31 mouse cellular contexts compared by ENCODE assay signal in genomic region chr9:38591056-38591455, GRCm38 (mm10). TPM values are rescaled to one million over a fixed set of nuclear protein-coding genes. Genes with fewer than 3 reads are reported as not detected.
DNase-seq lines count a peak whose midpoint lies in the region; ATAC-seq and TF ChIP-seq lines count a peak whose summit lies in the region.
"Had no signal": no experiment of that assay in that cellular context is flagged by ENCODE, and none has a peak within 500 bp of the region (broad histone marks: within the 10 kb centered on the region; RNA-seq: fewer than 3 reads in every experiment).

No protein-coding gene starts in this region.

- no peak for ATAC-seq in hindbrain, postnatal 0 days
- no peak for ATAC-seq in liver, postnatal 0 days
- ATAC-seq in midbrain, postnatal 0 days (ENCODE audit: low FRiP score), result no peak
- ATAC-seq in forebrain, embryonic 11.5 days (replicated peaks; ENCODE audit: low FRiP score), result no peak
- ATAC-seq: activated CD4-positive, CD25-positive, alpha-beta regulatory T cell, adult 4 months; CD4-positive, CD25-positive, alpha-beta regulatory T cell, adult 4 months; Patski had no signal

- TF ChIP-seq EP300 in liver, postnatal 0 days (IDR thresholded peaks at IDR 0.05; ENCODE audit: low read depth), result no peak

- H3K4me3 ChIP-seq in ES-E14 (ENCODE audit: insufficient read depth in 1 of 2, low read depth in 1 of 2, low read length in 2 of 2, poor library complexity in 1 of 2, severe bottlenecking in 1 of 2), result no peak overlapping the region
- H3K4me3 ChIP-seq in hindbrain, postnatal 0 days (ENCODE audit: low read length), result no peak overlapping the region
- H3K4me3 ChIP-seq in liver, postnatal 0 days (ENCODE audit: low read depth, low read length), result no peak overlapping the region
- no peak overlapping the region for H3K4me3 ChIP-seq in midbrain, postnatal 0 days (ENCODE audit: low read depth, low read length)
- no peak overlapping the region for H3K4me3 ChIP-seq in forebrain, embryonic 11.5 days (ENCODE audit: low read depth, low read length)

- H3K36me3 ChIP-seq in ES-E14 (ENCODE audit: control insufficient read depth, insufficient read depth, low read length, poor library complexity, severe bottlenecking), result no peaks in the 10 kb centered on the region
- no peaks in the 10 kb centered on the region for H3K36me3 ChIP-seq in hindbrain, postnatal 0 days (ENCODE audit: insufficient read depth, low read length)
- no peaks in the 10 kb centered on the region for H3K36me3 ChIP-seq in liver, postnatal 0 days (replicated peaks; ENCODE audit: insufficient read depth, low read length)
- no peaks in the 10 kb centered on the region for H3K36me3 ChIP-seq in midbrain, postnatal 0 days (ENCODE audit: insufficient read depth, low read length)
- H3K36me3 ChIP-seq in forebrain, embryonic 11.5 days (ENCODE audit: control insufficient read depth, insufficient read depth, low read length), result no peaks in the 10 kb centered on the region
- H3K36me3 ChIP-seq: G1E had no signal

- TF ChIP-seq CTCF in hindbrain, postnatal 0 days (IDR thresholded peaks at IDR 0.05; ENCODE audit: low read depth), result no peak
- no peak for TF ChIP-seq CTCF in liver, postnatal 0 days (IDR thresholded peaks at IDR 0.05; ENCODE audit: low read depth)
- no peak for TF ChIP-seq CTCF in midbrain, postnatal 0 days (IDR thresholded peaks at IDR 0.05)

- in situ Hi-C loops in ES-E14 (cut with MboI; ENCODE audit: low sequenced_read_pairs in 2 of 2, unreplicated experiment in 2 of 2), result no loop called here

- no peaks in the 10 kb centered on the region for H3K9me3 ChIP-seq in ES-E14 (ENCODE audit: control insufficient read depth, insufficient read depth, low read depth, low read length)
- no peaks in the 10 kb centered on the region for H3K9me3 ChIP-seq in hindbrain, postnatal 0 days (ENCODE audit: low read length)
- H3K9me3 ChIP-seq in liver, postnatal 0 days (ENCODE audit: low read length), result no peaks in the 10 kb centered on the region
- H3K9me3 ChIP-seq in midbrain, postnatal 0 days (ENCODE audit: low read length), result no peaks in the 10 kb centered on the region
- no peaks in the 10 kb centered on the region for H3K9me3 ChIP-seq in forebrain, embryonic 11.5 days (ENCODE audit: control insufficient read depth, low read length)
- H3K9me3 ChIP-seq: G1E had no signal

- H3K9ac ChIP-seq in ES-E14 (ENCODE audit: insufficient read depth, low read depth, low read length, poor library complexity, severe bottlenecking), result no peak overlapping the region
- no peak overlapping the region for H3K9ac ChIP-seq in hindbrain, postnatal 0 days (replicated peaks; ENCODE audit: low read length)
- H3K9ac ChIP-seq in liver, postnatal 0 days (replicated peaks), result no peak overlapping the region
- no peak overlapping the region for H3K9ac ChIP-seq in midbrain, postnatal 0 days (replicated peaks; ENCODE audit: low read length, poor library complexity, severe bottlenecking)
- no peak overlapping the region for H3K9ac ChIP-seq in forebrain, embryonic 11.5 days (ENCODE audit: low read length)

- DNase-seq in ES-CJ7 (ENCODE audit: low read depth, low spot score), result peak; percentile 67
- DNase-seq in ES-E14 (ENCODE audit: low read depth, low spot score), result peak; percentile 16
- peak; percentile 67 for DNase-seq in R1 (ENCODE audit: low read depth, low spot score)
- DNase-seq in ZHBTc4 (ENCODE audit: low read depth, low spot score), result peak; percentile 19
- no peak for DNase-seq in hindbrain, postnatal 0 days (ENCODE audit: low spot score)
- no peak for DNase-seq in liver, postnatal 0 days
- DNase-seq in midbrain, postnatal 0 days (ENCODE audit: low spot score), result no peak
- no peak for DNase-seq in forebrain, embryonic 11.5 days (ENCODE audit: low spot score)
- DNase-seq: adrenal gland, adult 2 months; adrenal gland, adult 8-10 months; adrenal gland, postnatal 10 days; adrenal gland, postnatal 14 days; adrenal gland, postnatal 25 days; adrenal gland, postnatal 36 days; B cell, adult 2 months; cerebellum, adult 11 months; cerebellum, adult 11-12 months; cerebellum, adult 18-20 months; cerebellum, adult 2 months; cerebellum, adult 8-10 months; cerebellum, adult 9-10 months had no signal

- H3K4me1 ChIP-seq in ES-E14 (ENCODE audit: control insufficient read depth in 2 of 2, insufficient read depth in 2 of 2, low read length in 2 of 2, poor library complexity in 1 of 2), result no peaks in the 10 kb centered on the region
- H3K4me1 ChIP-seq in hindbrain, postnatal 0 days (ENCODE audit: insufficient read depth, low read length), result no peaks in the 10 kb centered on the region
- H3K4me1 ChIP-seq in liver, postnatal 0 days (ENCODE audit: insufficient read depth), result no peaks in the 10 kb centered on the region
- no peaks in the 10 kb centered on the region for H3K4me1 ChIP-seq in midbrain, postnatal 0 days (ENCODE audit: insufficient read depth, low read length)
- H3K4me1 ChIP-seq in forebrain, embryonic 11.5 days (replicated peaks; ENCODE audit: control insufficient read depth, insufficient read depth, low read length), result no peaks in the 10 kb centered on the region

- no peak overlapping the region for H3K27ac ChIP-seq in ES-E14 (ENCODE audit: insufficient read depth, low read depth, low read length, poor library complexity, severe bottlenecking)
- no peak overlapping the region for H3K27ac ChIP-seq in hindbrain, postnatal 0 days
- no peak overlapping the region for H3K27ac ChIP-seq in liver, postnatal 0 days (ENCODE audit: low read depth)
- H3K27ac ChIP-seq in midbrain, postnatal 0 days (ENCODE audit: low read depth, low read length), result no peak overlapping the region
- no peak overlapping the region for H3K27ac ChIP-seq in forebrain, embryonic 11.5 days (ENCODE audit: low read depth, low read length)

- H3K27me3 ChIP-seq in hindbrain, postnatal 0 days (ENCODE audit: insufficient read depth, low read length), result no peaks in the 10 kb centered on the region
- no peaks in the 10 kb centered on the region for H3K27me3 ChIP-seq in liver, postnatal 0 days (ENCODE audit: insufficient read depth, low read length)
- H3K27me3 ChIP-seq in midbrain, postnatal 0 days (ENCODE audit: insufficient read depth, low read length), result no peaks in the 10 kb centered on the region
- no peaks in the 10 kb centered on the region for H3K27me3 ChIP-seq in forebrain, embryonic 11.5 days (ENCODE audit: control insufficient read depth, insufficient read depth, low read length)
- H3K27me3 ChIP-seq: CH12.LX, Patski had no signal

- no peak overlapping the region for H3K4me2 ChIP-seq in hindbrain, postnatal 0 days (ENCODE audit: low read depth, low read length)
- H3K4me2 ChIP-seq in liver, postnatal 0 days (ENCODE audit: low read depth, low read length), result no peak overlapping the region
- no peak overlapping the region for H3K4me2 ChIP-seq in midbrain, postnatal 0 days (ENCODE audit: low read depth, low read length, poor library complexity, severe bottlenecking)
- H3K4me2 ChIP-seq in forebrain, embryonic 11.5 days (ENCODE audit: low read depth, low read length, severe bottlenecking), result no peak overlapping the region

- 44% methylated on average over 1 of the region's 1 CpGs for WGBS in hindbrain, postnatal 0 days
- WGBS in liver, postnatal 0 days (ENCODE audit: insufficient replicate concordance), result 45% methylated on average over 1 of the region's 1 CpGs
- 55% methylated on average over 1 of the region's 1 CpGs for WGBS in midbrain, postnatal 0 days
- WGBS in forebrain, embryonic 11.5 days, result 46% methylated on average over 1 of the region's 1 CpGs

TF ChIP-seq in ES-E14, 5 proteins besides CTCF, POLR2A, EP300 and RAD21:
- TF ChIP-seq ZC3H11A (IDR thresholded peaks at IDR 0.05; ENCODE audit: borderline replicate concordance, low read depth, low read length) (no peak), HCFC1 (IDR thresholded peaks at IDR 0.05; ENCODE audit: borderline replicate concordance, insufficient read depth, low read length) (no peak), ZNF384 (IDR thresholded peaks at IDR 0.05; ENCODE audit: low read depth, low read length) (no peak), CHD2 (IDR thresholded peaks at IDR 0.05; ENCODE audit: low read depth, low read length) (no peak)

RNA-seq across cellular contexts. Expression of gene Olfr913, which starts 1.5 kb away (rescaled TPM):
- not detected in 2 replicates for total RNA-seq in ES-E14 (2012; rRNA removed)
- total RNA-seq in hindbrain, postnatal 0 days (2014; rRNA removed), result not detected in 2 replicates
- not detected in 2 replicates for polyA plus RNA-seq in hindbrain, postnatal 0 days (2015; fragmentation: Nextera tagmentation; extraction: Ambion mirVana)
- not detected in 2 replicates for polyA plus RNA-seq in liver, postnatal 0 days (2015; fragmentation: Nextera tagmentation; extraction: Ambion mirVana)
- total RNA-seq in midbrain, postnatal 0 days (2014; rRNA removed), result not detected in 2 replicates
- not detected in 2 replicates for polyA plus RNA-seq in midbrain, postnatal 0 days (2015; fragmentation: Nextera tagmentation; extraction: Ambion mirVana)
- not detected in 2 replicates for polyA plus RNA-seq in forebrain, embryonic 11.5 days (2014; fragmentation: Nextera tagmentation; extraction: Ambion mirVana)
- total RNA-seq: adrenal gland, adult 18-20 months; adrenal gland, adult 2 months; adrenal gland, adult 8-10 months; adrenal gland, postnatal 10 days; adrenal gland, postnatal 14 days; adrenal gland, postnatal 25 days; adrenal gland, postnatal 36 days; adrenal gland, postnatal 4 days; CH12.LX; MEL had no signal
- polyA plus RNA-seq: activated CD4-positive, CD25-positive, alpha-beta regulatory T cell, adult 4 months; adrenal gland, adult 2 months; brain, embryonic 14.5 days; C2C12; CD4-positive, CD25-positive, alpha-beta regulatory T cell, adult 4 months; cerebellum, adult 2 months; G1E; Patski had no signal

RNA-seq across cellular contexts. Expression of gene Olfr912, which starts 11.1 kb away (rescaled TPM):
- not detected in 2 replicates for total RNA-seq in ES-E14 (2012; rRNA removed)
- not detected in 2 replicates for total RNA-seq in hindbrain, postnatal 0 days (2014; rRNA removed)
- polyA plus RNA-seq in hindbrain, postnatal 0 days (2015; fragmentation: Nextera tagmentation; extraction: Ambion mirVana), result not detected in 2 replicates
- polyA plus RNA-seq in liver, postnatal 0 days (2015; fragmentation: Nextera tagmentation; extraction: Ambion mirVana), result not detected in 2 replicates
- not detected in 2 replicates for total RNA-seq in midbrain, postnatal 0 days (2014; rRNA removed)
- not detected in 2 replicates for polyA plus RNA-seq in midbrain, postnatal 0 days (2015; fragmentation: Nextera tagmentation; extraction: Ambion mirVana)
- not detected in 2 replicates for polyA plus RNA-seq in forebrain, embryonic 11.5 days (2014; fragmentation: Nextera tagmentation; extraction: Ambion mirVana)
- total RNA-seq: adrenal gland, adult 18-20 months; adrenal gland, adult 2 months; adrenal gland, adult 8-10 months; adrenal gland, postnatal 10 days; adrenal gland, postnatal 14 days; adrenal gland, postnatal 25 days; adrenal gland, postnatal 36 days; adrenal gland, postnatal 4 days; CH12.LX; MEL had no signal
- polyA plus RNA-seq: adrenal gland, adult 2 months; brain, embryonic 14.5 days; C2C12; cerebellum, adult 2 months; G1E; Patski had no signal

RNA-seq across cellular contexts. Expression of gene Olfr914, which starts 13.8 kb away (rescaled TPM):
- not detected in 2 replicates for total RNA-seq in ES-E14 (2012; rRNA removed)
- total RNA-seq in hindbrain, postnatal 0 days (2014; rRNA removed), result not detected in 2 replicates
- not detected in 2 replicates for polyA plus RNA-seq in hindbrain, postnatal 0 days (2015; fragmentation: Nextera tagmentation; extraction: Ambion mirVana)
- not detected in 2 replicates for polyA plus RNA-seq in liver, postnatal 0 days (2015; fragmentation: Nextera tagmentation; extraction: Ambion mirVana)
- total RNA-seq in midbrain, postnatal 0 days (2014; rRNA removed), result not detected in 2 replicates
- not detected in 2 replicates for polyA plus RNA-seq in midbrain, postnatal 0 days (2015; fragmentation: Nextera tagmentation; extraction: Ambion mirVana)
- not detected in 2 replicates for polyA plus RNA-seq in forebrain, embryonic 11.5 days (2014; fragmentation: Nextera tagmentation; extraction: Ambion mirVana)
- total RNA-seq: adrenal gland, adult 18-20 months; adrenal gland, adult 2 months; adrenal gland, adult 8-10 months; adrenal gland, postnatal 10 days; adrenal gland, postnatal 14 days; adrenal gland, postnatal 25 days; adrenal gland, postnatal 36 days; adrenal gland, postnatal 4 days; CH12.LX; MEL had no signal
- polyA plus RNA-seq: activated CD4-positive, CD25-positive, alpha-beta regulatory T cell, adult 4 months; adrenal gland, adult 2 months; brain, embryonic 14.5 days; C2C12; CD4-positive, CD25-positive, alpha-beta regulatory T cell, adult 4 months; cerebellum, adult 2 months; G1E; Patski had no signal

RNA-seq across cellular contexts. Expression of gene Olfr910, which starts 53.4 kb away (rescaled TPM):
- total RNA-seq in ES-E14 (2012; rRNA removed), result not detected in 2 replicates
- total RNA-seq in hindbrain, postnatal 0 days (2014; rRNA removed), result not detected in 2 replicates
- not detected in 2 replicates for polyA plus RNA-seq in hindbrain, postnatal 0 days (2015; fragmentation: Nextera tagmentation; extraction: Ambion mirVana)
- polyA plus RNA-seq in liver, postnatal 0 days (2015; fragmentation: Nextera tagmentation; extraction: Ambion mirVana), result not detected in 2 replicates
- not detected in 2 replicates for total RNA-seq in midbrain, postnatal 0 days (2014; rRNA removed)
- polyA plus RNA-seq in midbrain, postnatal 0 days (2015; fragmentation: Nextera tagmentation; extraction: Ambion mirVana), result not detected in 2 replicates
- not detected in 2 replicates for polyA plus RNA-seq in forebrain, embryonic 11.5 days (2014; fragmentation: Nextera tagmentation; extraction: Ambion mirVana)
- total RNA-seq: adrenal gland, adult 18-20 months; adrenal gland, adult 2 months; adrenal gland, adult 8-10 months; adrenal gland, postnatal 10 days; adrenal gland, postnatal 14 days; adrenal gland, postnatal 25 days; adrenal gland, postnatal 36 days; adrenal gland, postnatal 4 days; CH12.LX; MEL had no signal
- polyA plus RNA-seq: activated CD4-positive, CD25-positive, alpha-beta regulatory T cell, adult 4 months; adrenal gland, adult 2 months; brain, embryonic 14.5 days; C2C12; CD4-positive, CD25-positive, alpha-beta regulatory T cell, adult 4 months; cerebellum, adult 2 months; G1E; Patski had no signal

Comparison
In these comparisons a context has a peak if more than half of its experiments do, and no peak if none do; other contexts are left out.
1. DNase-seq: peak in ES-CJ7 (single experiment), ES-E14 (single experiment), R1 (single experiment) and ZHBTc4 (single experiment); none in hindbrain, postnatal 0 days (single experiment), liver, postnatal 0 days (single experiment), midbrain, postnatal 0 days (single experiment) and forebrain, embryonic 11.5 days (single experiment).